ENCODE assay signal across 18 mouse cellular contexts in genomic region chr10:85633577-85633976, GRCm38 (mm10).
"Had no signal": no experiment of that assay in that cellular context is flagged by ENCODE, and none has a peak within 500 bp of the region (broad histone marks: within the 10 kb centered on the region; RNA-seq: fewer than 3 reads in every experiment).

No protein-coding gene starts in this region.

- ATAC-seq: hindbrain, postnatal 0 days; inflammation-experienced regulatory T-cells, adult 6 months; intestine, embryonic 16.5 days; liver, postnatal 0 days had no signal

- H3K36me3 ChIP-seq: limb, embryonic 15.5 days had no signal

- H3K4me1 ChIP-seq: neural tube, embryonic 13.5 days had no signal

- H3K27ac ChIP-seq: hindbrain, postnatal 0 days; limb, embryonic 12.5 days; limb, embryonic 15.5 days; liver, embryonic 14.5 days; neural tube, embryonic 13.5 days had no signal

- H3K9ac ChIP-seq: limb, embryonic 12.5 days; limb, embryonic 15.5 days; liver, embryonic 14.5 days; liver, postnatal 0 days; neural tube, embryonic 13.5 days had no signal

- H3K27me3 ChIP-seq: limb, embryonic 12.5 days; limb, embryonic 15.5 days; neural tube, embryonic 13.5 days had no signal

- H3K4me2 ChIP-seq: limb, embryonic 12.5 days; limb, embryonic 15.5 days; liver, embryonic 11.5 days; midbrain, embryonic 11.5 days; neural tube, embryonic 13.5 days had no signal

- DNase-seq: kidney, adult 18-20 months; kidney, postnatal 14 days; kidney, postnatal 4 days; left cerebral cortex, postnatal 4 days; liver, postnatal 0 days; midbrain, embryonic 14.5 days; retina, postnatal 1 day; right cerebral cortex, postnatal 25 days; thymus, postnatal 36 days had no signal

- H3K9me3 ChIP-seq: limb, embryonic 12.5 days; limb, embryonic 15.5 days; neural tube, embryonic 13.5 days had no signal

- H3K4me3 ChIP-seq: limb, embryonic 12.5 days; limb, embryonic 15.5 days; neural tube, embryonic 13.5 days had no signal
